Mouse (Mus musculus) cerebellum, adult 18-20 months (tissue): ENCODE results near the gene Crocc2.

Source experiments
- DNase-seq, 2 experiments: peaks; one replicate each; pipeline ENCODE4 v3.0.0; 2021

Crocc2 gene

GRCm38 (mm10) chr1:93277041-93277440, 108.5 kb downstream of the Crocc2 start:
- DNase-seq = no peak
